Mouse (Mus musculus) midbrain, embryonic 12.5 days (tissue): ENCODE measurements at regions not wholly inside any gene's neighbourhood (a gene's known extent, or its start where the extent isn't known, plus 50 kb on each side); places are given as distances from the start of the nearest gene placed in this dataset.

Experiments
- ATAC-seq: fragments of 200-750 bp; cut with Nextera tagmentation; 2 replicates; pipeline ENCODE4 v1.8.0; 2017; ENCODE audit warnings: low read depth, moderate TSS enrichment, moderate library complexity; ENCODE audit not compliant: low FRiP score
- H3K27ac ChIP-seq: fragments of 300-500 bp; sonication (generic); replicated peaks from 2 replicates; pipeline ENCODE4 v1.5.1; 2016; ENCODE audit warnings: mild to moderate bottlenecking
- H3K27me3 ChIP-seq: fragments of 300-500 bp; sonication (generic); 2 replicates; pipeline ENCODE4 v1.6.1; 2016; ENCODE audit warnings: mild to moderate bottlenecking
- H3K36me3 ChIP-seq: fragments of 300-500 bp; sonication (generic); 2 replicates; pipeline ENCODE4 v1.6.1; 2016
- H3K4me1 ChIP-seq: fragments of 300-500 bp; sonication (generic); 2 replicates; pipeline ENCODE4 v1.6.1; 2016
- H3K4me2 ChIP-seq: fragments of 300-500 bp; sonication (generic); replicated peaks from 2 replicates; pipeline ENCODE4 v1.6.1; 2016; ENCODE audit warnings: mild to moderate bottlenecking, moderate library complexity
- H3K4me3 ChIP-seq: fragments of 300-500 bp; sonication (generic); 2 replicates; pipeline ENCODE4 v1.5.1; 2016; ENCODE audit warnings: mild to moderate bottlenecking
- H3K9ac ChIP-seq: fragments of 300-500 bp; sonication (generic); replicated peaks from 2 replicates; pipeline ENCODE4 v1.6.1; 2016; ENCODE audit warnings: mild to moderate bottlenecking, moderate library complexity
- H3K9me3 ChIP-seq: fragments of 300-500 bp; sonication (generic); 2 replicates; pipeline ENCODE4 v1.6.1; 2016; ENCODE audit warnings: mild to moderate bottlenecking
- WGBS: fragments of 180-500 bp; shearing (Covaris S2); methylation state at CpG from one replicate; pipeline ENCODE4 v1.1.7; 2016; 5-methylcytosine and 5-hydroxymethylcytosine counted together

DNA sequence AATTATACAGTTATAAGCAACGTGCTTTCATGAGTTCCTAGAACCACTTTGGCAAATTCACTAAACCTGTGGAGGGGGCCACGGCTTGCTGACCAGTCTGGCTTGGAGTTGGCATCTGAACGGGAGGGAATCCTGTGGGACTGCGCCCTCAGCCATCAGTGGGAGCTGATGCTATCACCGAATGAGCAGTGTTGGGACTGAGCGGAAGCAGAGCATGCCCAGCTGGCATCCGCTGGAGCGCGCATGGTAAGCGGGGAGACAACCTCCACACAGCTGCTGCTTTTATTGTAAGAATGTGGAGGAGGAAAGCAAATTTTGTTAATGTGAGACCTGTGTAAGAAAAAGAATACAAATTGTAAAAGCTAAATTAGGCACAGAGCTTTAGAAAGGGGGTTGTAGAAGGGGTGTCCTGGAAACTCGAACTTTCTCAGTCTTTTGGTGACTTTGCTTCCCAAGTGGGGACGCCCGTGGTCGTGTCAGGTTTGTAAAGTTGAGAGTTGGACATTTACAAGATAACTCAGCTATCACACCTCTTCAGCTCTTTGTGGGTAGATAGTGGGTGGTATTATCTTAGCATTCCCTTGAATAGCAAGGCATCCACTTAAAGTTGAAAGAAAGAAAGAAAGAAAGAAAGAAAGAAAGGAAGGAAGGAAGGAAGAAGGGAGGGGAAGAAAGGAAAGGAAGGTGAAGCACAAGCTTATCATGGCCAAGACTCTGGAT is 142.2 kb downstream of the Qrsl1 start:
- 90% methylated on average over 14 of the region's 14 CpGs for WGBS
- Histone ChIP-seq H3K27me3 (no peaks in the 10 kb centered on the region), H3K4me1 (no peaks in the 10 kb centered on the region), H3K4me2 (no peak overlapping the region), H3K36me3 (no peaks in the 10 kb centered on the region), H3K27ac (no peak overlapping the region), H3K9me3 (no peaks in the 10 kb centered on the region), H3K4me3 (no peak overlapping the region), H3K9ac (no peak overlapping the region)
- no peak for ATAC-seq

DNA sequence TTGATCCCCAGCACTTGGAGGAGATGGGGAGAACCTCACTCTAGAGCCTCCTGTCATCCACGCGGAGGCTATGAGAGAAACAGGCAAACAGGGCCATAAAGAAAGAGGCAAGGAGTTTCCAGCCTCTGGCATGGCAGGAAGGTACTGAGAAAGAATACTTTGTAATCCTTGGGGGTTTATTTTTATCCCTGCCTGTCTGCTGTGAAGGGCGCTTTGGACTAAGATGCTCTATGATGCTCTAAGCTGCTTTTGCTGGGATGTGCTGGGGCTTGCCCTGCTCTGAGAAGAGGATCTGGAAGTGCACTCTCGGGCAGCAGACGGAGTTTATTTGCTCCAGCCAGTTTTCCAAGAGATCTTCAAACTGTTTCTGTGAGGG is 141.7 kb downstream of the Qrsl1 start:
- Histone ChIP-seq H3K4me1 (no peaks in the 10 kb centered on the region), H3K9me3 (no peaks in the 10 kb centered on the region), H3K4me3 (no peak overlapping the region), H3K4me2 (no peak overlapping the region), H3K27me3 (no peaks in the 10 kb centered on the region), H3K27ac (no peak overlapping the region), H3K36me3 (no peaks in the 10 kb centered on the region), H3K9ac (no peak overlapping the region)
- no peak for ATAC-seq
- 90% methylated on average over 5 of the region's 5 CpGs for WGBS

DNA sequence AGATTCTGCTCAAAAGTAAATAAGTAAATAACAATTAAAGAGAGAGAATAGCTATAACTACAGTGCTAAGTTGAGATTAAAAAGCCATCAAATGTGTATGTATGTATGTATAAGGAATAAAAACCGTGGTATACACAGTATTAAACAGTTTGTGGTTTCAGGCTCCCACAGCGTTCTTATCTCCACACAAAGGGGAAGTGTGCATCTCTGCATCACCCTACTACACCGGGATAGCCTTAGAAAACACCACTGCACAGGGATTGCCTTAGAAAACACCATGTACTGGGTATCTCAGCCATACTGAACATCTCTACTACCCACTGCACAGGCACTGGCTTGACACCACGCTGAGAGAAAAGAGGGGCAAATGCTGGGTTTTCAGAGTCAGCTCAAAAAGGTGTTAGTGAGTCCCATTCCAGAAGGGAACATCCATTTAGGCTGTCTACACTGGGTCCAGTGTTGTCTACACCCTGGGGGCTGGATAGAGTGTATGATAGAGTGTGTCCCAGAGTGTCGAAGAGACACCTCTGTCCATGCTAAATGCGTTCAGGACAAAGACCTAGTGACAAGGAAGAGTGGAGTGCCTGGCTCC is 139.5 kb downstream of the Qrsl1 start:
- Histone ChIP-seq H3K4me3 (no peak overlapping the region), H3K4me2 (no peak overlapping the region), H3K27ac (no peak overlapping the region), H3K9ac (no peak overlapping the region), H3K4me1 (no peaks in the 10 kb centered on the region), H3K9me3 (no peaks in the 10 kb centered on the region), H3K36me3 (no peaks in the 10 kb centered on the region), H3K27me3 (no peaks in the 10 kb centered on the region)
- no peak for ATAC-seq
- 82% methylated on average over 6 of the region's 6 CpGs for WGBS

DNA sequence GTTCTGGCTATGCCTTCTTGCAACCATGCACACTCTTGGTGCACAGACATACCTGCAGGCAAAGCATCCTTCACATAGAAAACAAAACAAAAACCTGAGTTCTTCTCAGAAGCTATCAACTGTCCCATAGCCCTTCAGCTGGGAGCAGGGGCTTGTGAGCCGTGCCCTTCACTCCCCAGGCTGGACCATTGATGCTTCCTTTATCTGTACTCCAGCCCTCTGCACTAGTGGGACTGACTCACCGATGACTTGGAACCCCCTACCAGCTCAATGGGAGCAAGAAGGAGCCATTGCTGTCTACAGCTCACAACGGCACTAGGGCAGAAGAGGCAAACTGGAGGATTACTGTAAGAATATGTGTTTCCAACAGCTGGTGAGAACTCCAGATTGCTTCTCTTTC is 137.0 kb downstream of the Qrsl1 start:
- Histone ChIP-seq H3K9ac (no peak overlapping the region), H3K27me3 (no peaks in the 10 kb centered on the region), H3K4me1 (no peaks in the 10 kb centered on the region), H3K4me3 (no peak overlapping the region), H3K27ac (no peak overlapping the region), H3K9me3 (no peaks in the 10 kb centered on the region), H3K4me2 (no peak overlapping the region), H3K36me3 (no peaks in the 10 kb centered on the region)
- WGBS = 93% methylated on average over 3 of the region's 3 CpGs
- no peak for ATAC-seq

DNA sequence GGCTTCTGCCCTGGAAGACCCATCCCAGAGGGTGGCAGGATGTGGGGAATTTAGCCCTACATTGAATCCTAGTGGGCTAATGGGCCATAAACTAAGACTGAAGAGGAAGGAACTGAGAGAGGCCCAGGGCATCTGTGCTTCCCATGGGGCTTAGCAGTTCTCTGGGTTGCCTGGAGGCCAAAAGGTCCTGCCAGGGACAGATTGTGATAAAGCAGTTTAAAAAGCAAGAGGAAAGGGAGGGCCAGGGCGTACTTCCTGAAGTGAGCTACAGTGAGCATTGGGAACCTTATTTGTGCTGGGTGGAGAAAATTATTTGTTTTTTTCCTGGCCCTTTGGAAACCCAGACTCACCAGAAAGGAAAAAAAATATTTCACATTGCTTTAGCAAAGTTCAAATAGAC is 136.3 kb downstream of the Qrsl1 start:
- Histone ChIP-seq H3K9ac (no peak overlapping the region), H3K36me3 (no peaks in the 10 kb centered on the region), H3K4me3 (no peak overlapping the region), H3K4me2 (no peak overlapping the region), H3K4me1 (no peaks in the 10 kb centered on the region), H3K27me3 (no peaks in the 10 kb centered on the region), H3K9me3 (no peaks in the 10 kb centered on the region), H3K27ac (no peak overlapping the region)
- 96% methylated on average over 1 of the region's 1 CpGs for WGBS
- no peak for ATAC-seq

DNA sequence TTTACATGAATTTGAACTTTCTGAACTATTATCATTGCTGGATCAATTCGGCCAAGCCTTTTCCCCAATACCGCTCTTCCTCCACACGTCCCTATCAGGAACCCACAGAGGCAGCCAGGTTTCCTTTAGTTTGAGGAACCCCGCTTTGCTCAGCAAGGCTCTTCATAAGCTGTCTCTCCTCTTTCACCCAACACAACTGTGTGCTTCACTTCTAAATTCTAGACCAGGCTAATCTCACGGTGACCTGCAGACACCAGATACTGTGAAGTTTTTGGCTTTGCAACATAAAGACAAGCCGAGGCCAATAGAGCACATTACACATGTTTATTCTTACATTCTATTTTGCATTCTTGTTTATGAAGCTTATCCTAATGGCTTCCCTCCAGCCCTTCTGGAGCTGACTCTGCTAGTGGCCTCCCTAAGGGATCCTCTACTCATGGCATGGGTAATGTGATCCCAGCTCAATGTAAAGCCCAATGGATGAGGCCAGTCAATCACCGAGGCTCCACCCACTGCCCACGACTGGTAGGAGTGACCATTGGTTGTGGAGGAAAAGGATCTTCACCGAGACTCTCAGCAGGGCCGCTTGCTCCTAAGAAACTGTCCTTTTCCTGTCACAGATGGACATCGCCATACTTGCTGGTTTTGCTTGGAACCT is 135.6 kb downstream of the Qrsl1 start:
- Histone ChIP-seq H3K27ac (no peak overlapping the region), H3K4me2 (no peak overlapping the region), H3K9ac (no peak overlapping the region), H3K27me3 (no peaks in the 10 kb centered on the region), H3K4me1 (no peaks in the 10 kb centered on the region), H3K9me3 (no peaks in the 10 kb centered on the region), H3K4me3 (no peak overlapping the region), H3K36me3 (no peaks in the 10 kb centered on the region)
- ATAC-seq = no peak
- 76% methylated on average over 11 of the region's 11 CpGs for WGBS

DNA sequence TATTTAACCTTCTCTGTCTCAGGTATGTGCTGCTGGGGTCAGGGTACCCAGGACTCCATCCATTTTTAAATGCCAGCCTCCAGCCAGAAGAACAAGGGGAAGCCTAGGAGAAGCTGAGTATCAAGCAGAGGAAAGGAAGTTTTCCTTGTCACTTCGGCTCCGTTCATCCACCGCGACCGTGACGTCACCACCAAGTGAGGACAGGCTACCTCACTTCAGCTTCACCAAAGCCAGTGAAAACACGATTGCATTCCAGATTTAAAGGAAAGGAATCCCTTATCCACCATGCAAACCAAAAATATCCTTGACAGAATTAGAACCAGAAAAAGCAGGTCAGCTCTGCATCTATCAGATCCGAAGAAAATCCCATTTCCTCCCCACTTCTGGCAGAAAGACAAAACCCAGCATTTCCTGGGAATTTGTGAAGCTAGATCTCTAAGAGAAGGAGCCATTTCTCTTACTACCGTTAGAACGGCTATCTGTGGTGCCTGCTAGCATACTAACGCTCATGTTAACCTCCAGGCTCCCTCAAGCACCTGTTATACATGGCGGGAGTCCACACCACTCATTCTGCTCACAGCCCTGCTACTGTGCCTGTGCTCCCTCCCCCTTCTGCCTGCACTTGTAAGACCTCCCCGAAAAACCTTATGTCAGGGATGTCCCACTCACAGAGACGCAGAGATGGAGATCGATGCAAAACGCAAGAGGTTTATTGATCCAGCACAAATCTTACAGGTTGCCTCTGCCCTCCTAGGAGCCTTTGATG is 133.4 kb downstream of the Qrsl1 start:
- no peaks in the 10 kb centered on the region for H3K36me3 ChIP-seq
- H3K27me3 ChIP-seq = no peaks in the 10 kb centered on the region
- H3K4me2 ChIP-seq = no peak overlapping the region
- H3K27ac ChIP-seq = no peak overlapping the region
- H3K9ac ChIP-seq = no peak overlapping the region
- H3K4me3 ChIP-seq = no peak overlapping the region
- no peaks in the 10 kb centered on the region for H3K9me3 ChIP-seq
- H3K4me1 ChIP-seq = no peaks in the 10 kb centered on the region
- WGBS = 88% methylated on average over 16 of the region's 16 CpGs
- no peak for ATAC-seq

DNA sequence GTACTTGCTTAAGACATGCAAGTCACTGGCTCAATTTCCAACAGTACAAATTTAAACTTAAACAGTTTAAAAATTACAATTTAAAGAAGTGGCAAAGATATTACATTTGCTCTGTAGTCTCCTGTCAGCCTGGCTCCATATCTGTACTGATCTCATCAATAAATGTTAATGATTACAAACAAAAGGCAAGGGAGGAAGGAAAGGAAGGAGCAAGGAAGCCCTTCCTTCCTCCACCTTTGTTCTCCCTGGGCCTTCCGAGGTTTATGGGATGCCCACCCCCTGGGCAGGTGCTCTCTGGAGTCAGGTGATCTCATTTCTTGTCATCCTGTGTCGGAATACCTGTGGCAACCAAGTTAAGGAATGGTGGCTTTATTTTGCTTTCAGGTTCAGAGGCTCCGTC is 132.5 kb downstream of the Qrsl1 start:
- H3K9me3 ChIP-seq = no peaks in the 10 kb centered on the region
- H3K27ac ChIP-seq = no peak overlapping the region
- H3K4me2 ChIP-seq = no peak overlapping the region
- ATAC-seq = no peak
- H3K36me3 ChIP-seq = no peaks in the 10 kb centered on the region
- no peak overlapping the region for H3K4me3 ChIP-seq
- WGBS = 85% methylated on average over 3 of the region's 3 CpGs
- no peaks in the 10 kb centered on the region for H3K4me1 ChIP-seq
- H3K27me3 ChIP-seq = no peaks in the 10 kb centered on the region
- H3K9ac ChIP-seq = no peak overlapping the region

DNA sequence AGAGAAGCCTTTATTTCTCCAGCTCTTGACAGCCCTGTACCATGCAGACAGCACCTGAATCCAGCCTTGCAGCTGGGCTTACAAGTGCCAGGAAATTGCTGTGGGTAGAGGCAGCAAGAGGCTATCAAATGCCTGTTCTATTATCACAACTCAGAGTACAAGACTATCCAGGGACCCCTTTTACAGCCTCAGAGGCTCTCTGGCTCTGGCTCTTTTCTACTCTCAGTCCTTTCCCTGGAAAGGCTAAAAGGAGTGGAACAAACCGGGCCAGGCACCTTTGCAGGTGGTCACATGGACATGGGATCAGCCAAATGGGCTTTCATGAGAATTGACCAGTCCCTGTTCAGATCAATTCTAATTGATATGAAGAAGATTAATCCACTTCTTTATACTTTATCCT is 125.7 kb downstream of the Qrsl1 start:
- Histone ChIP-seq H3K36me3 (no peaks in the 10 kb centered on the region), H3K9me3 (no peaks in the 10 kb centered on the region), H3K4me3 (no peak overlapping the region), H3K4me2 (no peak overlapping the region), H3K27me3 (no peaks in the 10 kb centered on the region), H3K4me1 (no peaks in the 10 kb centered on the region), H3K27ac (no peak overlapping the region), H3K9ac (no peak overlapping the region)
- no peak for ATAC-seq
- WGBS = 63% methylated on average over 1 of the region's 1 CpGs

DNA sequence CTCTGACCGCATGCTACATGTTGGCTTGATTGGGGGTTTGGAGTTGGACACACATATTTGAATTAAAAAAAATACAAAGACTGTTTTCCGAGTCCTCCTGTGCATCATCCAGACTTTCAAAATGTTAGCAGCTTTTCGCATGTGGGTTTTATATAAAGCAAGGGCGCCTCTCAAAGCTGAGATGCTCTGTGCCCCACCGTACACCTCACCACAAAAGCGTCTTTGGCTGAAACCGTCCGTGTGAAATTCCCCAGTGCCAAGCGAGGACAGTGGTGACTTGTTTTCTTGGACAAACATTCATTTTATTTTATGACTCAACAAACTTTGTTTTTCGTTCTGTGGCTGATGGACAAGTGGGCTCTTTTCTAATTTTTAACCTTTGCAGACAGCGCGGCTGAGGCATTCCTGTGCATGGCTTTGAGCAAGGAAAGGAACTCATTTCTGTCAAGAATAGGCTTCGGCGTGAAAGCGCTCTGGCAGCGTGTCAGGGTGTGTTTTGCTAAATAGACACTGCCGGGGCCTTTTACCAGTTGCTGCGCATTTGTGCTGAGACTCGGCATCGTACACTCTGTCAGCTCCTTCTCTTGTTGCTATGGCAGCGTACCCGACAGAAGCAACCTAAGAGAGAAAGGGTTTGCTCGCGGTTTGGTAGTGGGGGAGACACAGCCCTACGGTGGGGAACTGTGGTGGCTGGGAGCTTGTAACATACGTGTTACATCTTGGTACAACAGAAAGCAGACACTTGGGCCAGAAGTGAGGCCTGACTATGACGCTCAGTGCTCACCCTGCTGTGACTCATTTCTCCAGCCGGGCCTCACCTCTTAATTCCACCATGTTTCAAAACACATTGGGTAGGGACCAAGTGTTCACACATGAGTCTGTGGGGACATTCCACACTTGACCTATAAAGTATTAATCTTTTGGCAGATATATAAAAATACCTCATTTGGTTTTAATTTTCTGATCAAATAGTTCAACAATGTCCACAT is 123.6 kb downstream of the Qrsl1 start:
- H3K4me2 ChIP-seq = no peak overlapping the region
- H3K4me3 ChIP-seq = no peak overlapping the region
- no peak overlapping the region for H3K9ac ChIP-seq
- no peaks in the 10 kb centered on the region for H3K27me3 ChIP-seq
- peaks cover 9% of the 10 kb centered on the region for H3K9me3 ChIP-seq
- WGBS = 80% methylated on average over 28 of the region's 28 CpGs
- H3K4me1 ChIP-seq = no peaks in the 10 kb centered on the region
- no peak overlapping the region for H3K27ac ChIP-seq
- no peak for ATAC-seq
- H3K36me3 ChIP-seq = no peaks in the 10 kb centered on the region

DNA sequence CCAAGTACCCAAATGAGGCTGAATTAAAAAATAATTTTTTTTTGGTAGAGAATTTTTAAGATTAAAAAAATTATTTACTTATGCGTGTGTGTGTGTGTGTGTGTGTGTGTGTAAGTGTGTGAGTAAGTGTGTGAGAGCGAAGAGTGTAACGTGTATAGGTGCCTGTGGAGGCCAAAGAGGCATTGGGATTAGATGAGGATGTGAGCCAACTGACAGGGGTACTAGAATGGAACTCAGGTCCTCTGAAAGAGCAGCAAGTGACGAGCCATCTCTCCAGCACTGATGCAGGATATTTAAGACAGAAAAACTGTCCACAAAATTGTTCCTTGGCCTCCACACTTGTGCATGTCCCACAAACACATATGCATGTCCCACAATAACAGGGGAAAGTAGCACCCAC is 121.0 kb downstream of the Qrsl1 start:
- 89% methylated on average over 4 of the region's 4 CpGs for WGBS
- no peak overlapping the region for H3K27ac ChIP-seq
- H3K4me3 ChIP-seq = no peak overlapping the region
- no peaks in the 10 kb centered on the region for H3K4me1 ChIP-seq
- no peaks in the 10 kb centered on the region for H3K36me3 ChIP-seq
- H3K9ac ChIP-seq = no peak overlapping the region
- ATAC-seq = no peak
- H3K27me3 ChIP-seq = no peaks in the 10 kb centered on the region
- no peak overlapping the region for H3K4me2 ChIP-seq
- peaks cover 9% of the 10 kb centered on the region for H3K9me3 ChIP-seq
